Mouse (Mus musculus): ENCODE data around the gene Gm11037. TPM values are rescaled to one million over a fixed set of nuclear protein-coding genes. Genes with fewer than 3 reads are reported as not detected.

The Gm11037 gene
- polyA plus RNA-seq, 1 experiment = not detected

DNA sequence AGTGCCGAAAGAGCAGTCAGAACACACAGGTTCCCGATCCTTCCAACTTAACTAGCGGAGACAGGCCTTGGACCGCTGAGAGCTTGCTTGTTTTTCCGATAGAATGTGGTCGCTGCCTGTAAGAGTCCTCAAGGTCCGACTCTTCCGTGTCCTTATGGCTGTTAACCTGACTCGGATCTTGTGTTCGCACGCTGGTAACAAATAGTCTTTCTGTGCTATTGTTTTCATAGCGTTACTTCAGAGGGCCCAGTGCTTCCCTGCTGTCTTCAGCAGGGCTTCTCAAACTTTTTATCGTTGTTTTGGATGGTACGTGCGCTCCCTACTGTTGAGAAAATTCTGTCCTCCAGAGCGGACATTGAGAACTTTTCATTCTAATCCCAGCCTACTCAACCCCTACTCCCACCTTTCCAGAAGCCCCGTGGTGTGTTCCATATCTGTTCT lies 27.4 kb downstream of the Gm11037 start:
- Histone ChIP-seq H3K4me3 (ENCODE audit: insufficient read depth, low read length) (peak overlapping the region; percentile 56), H3K4me1 (ENCODE audit: control insufficient read depth, insufficient read depth, low read length) (peaks cover 3% of the 10 kb centered on the region; the same call in 1 of the 2 replicates), H3K27ac (ENCODE audit: insufficient read depth, low read length) (peak overlapping the region; percentile 70)
- no peak for TF ChIP-seq CTCF (IDR thresholded peaks at IDR 0.05; ENCODE audit: borderline replicate concordance, insufficient read depth, low read length)
- TF ChIP-seq POLR2A (IDR thresholded peaks at IDR 0.05; ENCODE audit: low read depth, low read length) = peak; percentile 24; the same call in 1 of the 2 replicates

DNA sequence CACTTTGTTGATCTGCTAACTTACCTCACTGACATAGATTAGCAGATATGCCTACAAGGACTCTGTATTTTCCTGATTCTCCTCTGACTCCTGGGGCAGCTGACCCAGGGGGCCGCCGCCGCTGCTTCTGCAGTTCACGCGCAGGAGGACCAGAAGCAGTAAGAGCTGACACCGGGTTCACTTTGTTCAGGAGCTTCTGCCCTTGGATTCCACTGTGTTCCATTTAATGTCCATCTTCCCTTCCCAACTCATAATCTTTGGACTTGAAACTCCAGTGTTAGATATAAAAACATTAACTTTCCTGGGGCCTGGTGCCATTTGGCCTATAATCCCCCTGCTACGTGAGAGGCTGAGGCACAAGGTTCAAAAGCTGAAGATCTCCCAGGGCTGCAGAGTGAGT lies 30.6 kb downstream of the Gm11037 start:
- Histone ChIP-seq H3K4me3 (ENCODE audit: insufficient read depth, low read length) (no peak overlapping the region), H3K27ac (ENCODE audit: insufficient read depth, low read length) (no peak overlapping the region), H3K4me1 (ENCODE audit: control insufficient read depth, insufficient read depth, low read length) (no peaks in the 10 kb centered on the region)
- no peak for TF ChIP-seq CTCF (IDR thresholded peaks at IDR 0.05; ENCODE audit: borderline replicate concordance, insufficient read depth, low read length)
- TF ChIP-seq POLR2A (IDR thresholded peaks at IDR 0.05; ENCODE audit: low read depth, low read length) = no peak

- TF ChIP-seq POLR2A (IDR thresholded peaks at IDR 0.05; ENCODE audit: low read depth, low read length) (no peak), CTCF (IDR thresholded peaks at IDR 0.05; ENCODE audit: borderline replicate concordance, insufficient read depth, low read length) (no peak)
- H3K4me3 ChIP-seq (ENCODE audit: insufficient read depth, low read length) = no peak overlapping the region
- no peak overlapping the region for H3K27ac ChIP-seq (ENCODE audit: insufficient read depth, low read length)
- H3K4me1 ChIP-seq (ENCODE audit: control insufficient read depth, insufficient read depth, low read length) = no peaks in the 10 kb centered on the region
Measured at GRCm38 (mm10) chr2:131166172-131166571, 32.9 kb downstream of the Gm11037 start.

DNA sequence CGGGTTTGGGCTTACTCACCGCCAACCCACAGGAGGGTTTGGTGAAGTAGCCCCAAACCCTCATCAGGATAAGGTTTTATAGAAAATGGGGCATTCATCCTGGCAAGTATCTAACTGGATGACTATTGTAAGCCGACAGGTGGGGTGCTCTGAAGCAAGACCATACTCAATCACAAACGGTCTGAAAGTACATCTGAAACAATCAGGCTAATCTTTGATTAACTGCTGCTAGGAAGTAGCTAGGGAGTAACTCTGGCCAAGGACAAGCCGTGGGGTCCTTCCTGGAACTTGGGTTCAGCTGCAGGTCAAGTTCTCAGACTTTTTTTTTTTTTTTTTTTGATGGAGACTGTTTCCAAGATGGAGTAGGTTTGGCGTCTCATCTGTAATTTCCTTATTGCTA lies 34.7 kb downstream of the Gm11037 start:
- Histone ChIP-seq H3K4me3 (ENCODE audit: insufficient read depth, low read length) (no peak overlapping the region), H3K27ac (ENCODE audit: insufficient read depth, low read length) (no peak overlapping the region), H3K4me1 (ENCODE audit: control insufficient read depth, insufficient read depth, low read length) (no peaks in the 10 kb centered on the region)
- TF ChIP-seq POLR2A (IDR thresholded peaks at IDR 0.05; ENCODE audit: low read depth, low read length) = no peak
- no peak for TF ChIP-seq CTCF (IDR thresholded peaks at IDR 0.05; ENCODE audit: borderline replicate concordance, insufficient read depth, low read length)

DNA sequence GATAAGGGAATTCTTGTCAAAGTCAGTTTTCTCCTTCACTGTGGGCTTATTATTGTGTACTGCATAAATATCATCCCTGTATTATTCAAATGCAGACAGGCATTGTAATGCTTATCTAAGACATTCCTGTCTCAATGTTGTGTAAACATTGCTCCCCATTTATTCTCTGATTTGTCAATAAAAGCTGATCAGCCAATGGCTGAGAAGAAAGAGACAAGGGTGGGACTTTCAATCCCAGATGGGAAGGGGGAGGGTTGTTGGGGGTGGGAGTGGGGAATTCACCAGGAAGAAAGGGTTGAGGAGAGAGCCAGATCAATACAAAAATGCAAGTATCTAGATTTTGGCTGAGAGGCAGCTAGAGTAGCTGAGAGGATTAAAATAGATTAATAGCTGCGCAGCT lies 35.6 kb downstream of the Gm11037 start:
- TF ChIP-seq POLR2A (IDR thresholded peaks at IDR 0.05; ENCODE audit: low read depth, low read length) (no peak), CTCF (IDR thresholded peaks at IDR 0.05; ENCODE audit: borderline replicate concordance, insufficient read depth, low read length) (no peak)
- Histone ChIP-seq H3K4me3 (ENCODE audit: insufficient read depth, low read length) (no peak overlapping the region), H3K4me1 (ENCODE audit: control insufficient read depth, insufficient read depth, low read length) (no peaks in the 10 kb centered on the region), H3K27ac (ENCODE audit: insufficient read depth, low read length) (no peak overlapping the region)

- no peak for TF ChIP-seq CTCF (IDR thresholded peaks at IDR 0.05; ENCODE audit: borderline replicate concordance, insufficient read depth, low read length)
- H3K4me1 ChIP-seq (ENCODE audit: control insufficient read depth, insufficient read depth, low read length) = no peaks in the 10 kb centered on the region
- no peak overlapping the region for H3K27ac ChIP-seq (ENCODE audit: insufficient read depth, low read length)
- no peak overlapping the region for H3K4me3 ChIP-seq (ENCODE audit: insufficient read depth, low read length)
Measured at GRCm38 (mm10) chr2:131170936-131171335, 37.6 kb downstream of the Gm11037 start.

- TF ChIP-seq POLR2A (IDR thresholded peaks at IDR 0.05; ENCODE audit: low read depth, low read length) (no peak), CTCF (IDR thresholded peaks at IDR 0.05; ENCODE audit: borderline replicate concordance, insufficient read depth, low read length) (no peak)
- Histone ChIP-seq H3K4me1 (ENCODE audit: control insufficient read depth, insufficient read depth, low read length) (no peaks in the 10 kb centered on the region), H3K4me3 (ENCODE audit: insufficient read depth, low read length) (no peak overlapping the region), H3K27ac (ENCODE audit: insufficient read depth, low read length) (no peak overlapping the region)
Measured at GRCm38 (mm10) chr2:131171401-131172104, 38.3 kb downstream of the Gm11037 start.

GRCm38 (mm10) chr2:131172322-131172721 lies 39.0 kb downstream of the Gm11037 start:
- Histone ChIP-seq H3K4me3 (ENCODE audit: insufficient read depth, low read length) (no peak overlapping the region), H3K4me1 (ENCODE audit: control insufficient read depth, insufficient read depth, low read length) (peaks cover 2% of the 10 kb centered on the region), H3K27ac (ENCODE audit: insufficient read depth, low read length) (no peak overlapping the region)
- TF ChIP-seq POLR2A (IDR thresholded peaks at IDR 0.05; ENCODE audit: low read depth, low read length) = no peak
- no peak for TF ChIP-seq CTCF (IDR thresholded peaks at IDR 0.05; ENCODE audit: borderline replicate concordance, insufficient read depth, low read length)

DNA sequence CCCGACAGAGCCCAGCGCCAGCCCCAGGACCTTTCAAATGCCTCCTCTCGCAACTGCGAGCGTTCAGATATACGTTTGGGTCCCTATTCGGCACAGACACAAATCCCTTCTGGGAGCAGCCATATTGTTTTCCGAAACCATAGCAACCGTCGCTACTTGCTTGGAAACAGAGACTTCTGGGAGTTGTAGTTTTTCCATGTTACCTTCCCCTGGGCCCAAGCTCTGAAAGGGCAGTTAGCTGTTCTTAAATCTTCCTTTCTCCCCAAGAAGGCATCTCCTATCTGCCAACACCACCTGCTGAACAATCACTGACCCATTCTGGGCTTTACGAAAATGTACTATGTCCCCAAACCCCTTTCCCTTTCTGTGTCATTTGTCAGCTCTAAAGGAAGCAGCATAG lies 41.4 kb downstream of the Gm11037 start:
- Histone ChIP-seq H3K4me1 (ENCODE audit: control insufficient read depth, insufficient read depth, low read length) (peaks cover 7% of the 10 kb centered on the region), H3K4me3 (ENCODE audit: insufficient read depth, low read length) (peak overlapping the region; percentile 60), H3K27ac (ENCODE audit: insufficient read depth, low read length) (no peak overlapping the region)
- TF ChIP-seq CTCF (IDR thresholded peaks at IDR 0.05; ENCODE audit: borderline replicate concordance, insufficient read depth, low read length) (no peak), POLR2A (IDR thresholded peaks at IDR 0.05; ENCODE audit: low read depth, low read length) (peak; percentile 56; the same call in 1 of the 2 replicates)

DNA sequence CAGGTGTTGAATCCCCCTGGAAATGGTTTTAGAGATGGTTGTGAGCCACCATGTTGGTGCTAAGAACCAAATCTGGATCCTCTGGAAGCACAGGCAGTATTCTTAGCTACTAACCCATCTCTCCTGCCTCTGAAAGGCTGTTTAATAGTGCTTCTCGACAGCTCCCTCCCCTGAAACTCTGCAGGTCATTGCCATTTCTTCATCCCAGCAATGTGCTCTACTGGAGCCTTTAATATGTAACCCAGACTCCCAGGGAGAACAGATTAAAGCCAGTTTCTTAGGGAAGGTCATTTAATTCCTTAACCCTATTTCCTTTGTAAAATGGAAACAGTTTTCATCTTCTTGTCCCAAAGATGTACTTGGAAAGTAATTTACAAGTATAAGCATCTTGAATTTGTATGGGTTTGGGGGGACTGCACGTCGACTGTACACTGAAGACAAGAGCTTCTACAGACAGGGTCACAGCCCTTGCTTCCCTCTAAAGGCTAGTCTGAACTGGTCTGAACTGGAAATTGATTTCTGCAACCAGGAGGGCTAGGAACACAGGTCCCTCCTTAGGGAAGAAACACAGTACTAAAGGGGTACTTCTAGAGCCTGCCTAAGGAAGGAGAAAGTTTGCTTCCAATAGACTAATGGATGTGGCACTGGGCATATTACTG lies 42.1 kb downstream of the Gm11037 start:
- TF ChIP-seq CTCF (IDR thresholded peaks at IDR 0.05; ENCODE audit: borderline replicate concordance, insufficient read depth, low read length) (no peak), POLR2A (IDR thresholded peaks at IDR 0.05; ENCODE audit: low read depth, low read length) (no peak)

More for the DNA sequence above, 42.1 kb downstream of the Gm11037 start:
- H3K27ac ChIP-seq (ENCODE audit: insufficient read depth, low read length) = no peak overlapping the region
- H3K4me3 ChIP-seq (ENCODE audit: insufficient read depth, low read length) = no peak overlapping the region
- H3K4me1 ChIP-seq (ENCODE audit: control insufficient read depth, insufficient read depth, low read length) = peaks cover 7% of the 10 kb centered on the region

Data from embryonic fibroblast, embryonic 13.5 days (primary cell).